Mouse (Mus musculus) neural tube, embryonic 10.5 days (tissue): ENCODE measurements around the gene Elmo3.
A peak's percentile ranks its signal among the peaks of the same experiment; 100 is the strongest.

Source experiments
- DNase-seq: peaks from one replicate; pipeline ENCODE4 v3.0.0-alpha.2; 2017; ENCODE audit warnings: low spot score; ENCODE audit errors: extremely low spot score

Gene Elmo3

GRCm38 (mm10) chr8:105326141-105326672 lies 20.8 kb downstream of the Elmo3 start, which contains the start of the genes Lrrc29 and Tmem208:
Lrrc29 (minus strand) TSS chr8:105326278.
Tmem208 (plus strand) TSS chr8:105326354.
- peak; percentile 95 for DNase-seq

- no peak for DNase-seq
Observed at GRCm38 (mm10) chr8:105326968-105327367, 21.6 kb downstream of the Elmo3 start.

- DNase-seq: no peak
Observed at GRCm38 (mm10) chr8:105330325-105330724, 24.9 kb downstream of the Elmo3 start.

GRCm38 (mm10) chr8:105331469-105331868 lies 26.1 kb downstream of the Elmo3 start:
- no peak for DNase-seq

- DNase-seq: no peak
Observed at GRCm38 (mm10) chr8:105331931-105332330, 26.5 kb downstream of the Elmo3 start.

GRCm38 (mm10) chr8:105332523-105332922 lies 27.1 kb downstream of the Elmo3 start:
- DNase-seq: no peak

GRCm38 (mm10) chr8:105336373-105337130 lies 31.2 kb downstream of the Elmo3 start:
- DNase-seq: no peak

GRCm38 (mm10) chr8:105338992-105339391 lies 33.6 kb downstream of the Elmo3 start:
- no peak for DNase-seq

GRCm38 (mm10) chr8:105339886-105340635 lies 34.7 kb downstream of the Elmo3 start:
- DNase-seq: no peak

- DNase-seq: no peak
Observed at GRCm38 (mm10) chr8:105341399-105341798, 36.0 kb downstream of the Elmo3 start.

- no peak for DNase-seq
Observed at GRCm38 (mm10) chr8:105342768-105343167, 37.4 kb downstream of the Elmo3 start.

- DNase-seq: no peak
Observed at GRCm38 (mm10) chr8:105343791-105344574, 38.6 kb downstream of the Elmo3 start.

- no peak for DNase-seq
Observed at GRCm38 (mm10) chr8:105345061-105345975, 39.9 kb downstream of the Elmo3 start.

- peak; percentile 55 for DNase-seq
Observed at GRCm38 (mm10) chr8:105346611-105347427, 41.4 kb downstream of the Elmo3 start.

- peak; percentile 92 for DNase-seq
Observed at GRCm38 (mm10) chr8:105347428-105348221, 42.2 kb downstream of the Elmo3 start, which contains the start of gene Fhod1. Fhod1 (minus strand) TSS chr8:105347953.

- DNase-seq: peak; percentile 84
Observed at GRCm38 (mm10) chr8:105348450-105349095, 43.2 kb downstream of the Elmo3 start, which contains the start of gene Slc9a5. Slc9a5 (plus strand) TSS chr8:105348843.

GRCm38 (mm10) chr8:105349096-105349771 lies 43.8 kb downstream of the Elmo3 start:
- no peak for DNase-seq
